In genomic region chr8:94387027-94387684, GRCm38 (mm10) we compare ENCODE assay signal across 8 mouse cellular contexts. TPM values are rescaled to one million over a fixed set of nuclear protein-coding genes. Genes with fewer than 3 reads are reported as not detected.
DNase-seq lines count a peak whose midpoint lies in the region; ATAC-seq and TF ChIP-seq lines count a peak whose summit lies in the region.

No protein-coding gene starts in this region.

- WGBS in heart, embryonic 13.5 days: under 1% methylated on average over 25 of the region's 25 CpGs
- WGBS in liver, embryonic 12.5 days (ENCODE audit: insufficient replicate concordance): 0% methylated on average over 25 of the region's 25 CpGs

- peak overlapping the region; percentile 76 for H3K4me3 ChIP-seq in C2C12 (ENCODE audit: insufficient read depth, poor library complexity, severe bottlenecking)
- peak overlapping the region; percentile 83 for H3K4me3 ChIP-seq in heart, embryonic 13.5 days
- H3K4me3 ChIP-seq in liver, embryonic 12.5 days: peak overlapping the region; percentile 90

- H3ac ChIP-seq in C2C12 (ENCODE audit: control insufficient read depth, insufficient read length, low read depth): peak overlapping the region; percentile 95

- no peak for TF ChIP-seq CTCF in C2C12 (IDR thresholded peaks at IDR 0.05; ENCODE audit: control insufficient read depth, insufficient read depth, insufficient read length)

- H3K79me2 ChIP-seq in C2C12 (ENCODE audit: control insufficient read depth, insufficient read depth): peaks cover 36% of the 10 kb centered on the region

- peak overlapping the region; percentile 95 for H3K9ac ChIP-seq in heart, embryonic 13.5 days
- H3K9ac ChIP-seq in liver, embryonic 12.5 days: peak overlapping the region; percentile 98

- peak overlapping the region; percentile 94 for H3K27ac ChIP-seq in heart, embryonic 13.5 days (replicated peaks)
- peak overlapping the region; percentile 95 for H3K27ac ChIP-seq in liver, embryonic 12.5 days

- peak; percentile 83 for ATAC-seq in erythroid progenitor cell, adult 5-6 weeks (replicated peaks; ENCODE audit: low FRiP score, poor library complexity, severe bottlenecking)
- peak; percentile 75 for ATAC-seq in heart, embryonic 13.5 days (ENCODE audit: extremely low read depth, insufficient number of reproducible peaks, low FRiP score, low TSS enrichment)
- peak; percentile 83 for ATAC-seq in liver, embryonic 12.5 days

- peak; percentile 16 for DNase-seq in brain, embryonic 18.5 days (ENCODE audit: low read depth, low spot score)
- DNase-seq in kidney, postnatal 10 days: peak; percentile 94
- DNase-seq in naive thymus-derived CD4-positive, alpha-beta T cell, adult 2 months (ENCODE audit: low read depth): peak; percentile 74
- DNase-seq in splenic B cell, adult 2 months (ENCODE audit: low read depth, low spot score): peak; percentile 83

- no peaks in the 10 kb centered on the region for H3K27me3 ChIP-seq in C2C12 (ENCODE audit: control insufficient read depth, insufficient read depth, insufficient read length)
- H3K27me3 ChIP-seq in heart, embryonic 13.5 days (replicated peaks): peaks cover 3% of the 10 kb centered on the region; the same call in 1 of the 2 replicates
- no peaks in the 10 kb centered on the region for H3K27me3 ChIP-seq in liver, embryonic 12.5 days (replicated peaks)
- H3K27me3 ChIP-seq in splenic B cell, adult 2 months (ENCODE audit: control insufficient read depth, insufficient read depth, low read length, poor library complexity, severe bottlenecking): no peaks in the 10 kb centered on the region

- peaks cover 22% of the 10 kb centered on the region for H3K79me3 ChIP-seq in C2C12 (ENCODE audit: low read depth)

- H3K9me3 ChIP-seq in heart, embryonic 13.5 days: no peaks in the 10 kb centered on the region
- no peaks in the 10 kb centered on the region for H3K9me3 ChIP-seq in liver, embryonic 12.5 days (replicated peaks)

- H3K4me1 ChIP-seq in heart, embryonic 13.5 days: peaks cover 19% of the 10 kb centered on the region
- peaks cover 44% of the 10 kb centered on the region for H3K4me1 ChIP-seq in liver, embryonic 12.5 days

- H3K4me2 ChIP-seq in heart, embryonic 13.5 days: peak overlapping the region; percentile 89
- peak overlapping the region; percentile 88 for H3K4me2 ChIP-seq in liver, embryonic 12.5 days

- peaks cover 31% of the 10 kb centered on the region for H3K36me3 ChIP-seq in C2C12 (ENCODE audit: control insufficient read depth, insufficient read depth)
- H3K36me3 ChIP-seq in heart, embryonic 13.5 days: peaks cover 30% of the 10 kb centered on the region
- peaks cover 35% of the 10 kb centered on the region for H3K36me3 ChIP-seq in liver, embryonic 12.5 days
- H3K36me3 ChIP-seq in splenic B cell, adult 2 months (ENCODE audit: control insufficient read depth, insufficient read depth, low read length, poor library complexity, severe bottlenecking): peaks cover 18% of the 10 kb centered on the region

TF ChIP-seq in C2C12, 6 proteins besides CTCF, POLR2A, EP300 and RAD21:
- TF ChIP-seq MYOD1 (IDR thresholded peaks at IDR 0.05; ENCODE audit: control insufficient read depth, insufficient read length, low read depth): no peak
- TF ChIP-seq FOSL1 (IDR thresholded peaks at IDR 0.05; ENCODE audit: insufficient read depth, low read length, poor library complexity, severe bottlenecking): no peak
- peak; percentile 87 for TF ChIP-seq MAX (IDR thresholded peaks at IDR 0.05)
- peak; percentile 88 for TF ChIP-seq USF1 (IDR thresholded peaks at IDR 0.05; ENCODE audit: low read depth)

RNA-seq across cellular contexts. Expression of gene Herpud1, which starts 0.9 kb away (rescaled TPM):
- polyA plus RNA-seq in C2C12 (2012; fragmentation: generic; extraction: Trizol): 48.8 TPM
- 54.1 and 64.2 TPM in 2 replicates for total RNA-seq in erythroid progenitor cell, adult 5-6 weeks (2015; ENCODE audit: low replicate concordance)
- total RNA-seq in erythroid progenitor cell, adult 5-6 weeks (2017; ENCODE audit: low replicate concordance): 27.3 and 59.2 TPM in 2 replicates
- polyA plus RNA-seq in heart, embryonic 13.5 days (2015; fragmentation: Nextera tagmentation; extraction: Ambion mirVana): 80.6 and 81.1 TPM in 2 replicates
- 76.5 and 84.4 TPM in 2 replicates for polyA plus RNA-seq in liver, embryonic 12.5 days (2016; fragmentation: Nextera tagmentation; extraction: Ambion mirVana)

RNA-seq across cellular contexts. Expression of gene Nlrc5, which starts 47.0 kb away (rescaled TPM):
- polyA plus RNA-seq in C2C12 (2012; fragmentation: generic; extraction: Trizol): 0.16 TPM
- 3.2 and 10.1 TPM in 2 replicates for total RNA-seq in erythroid progenitor cell, adult 5-6 weeks (2015; ENCODE audit: low replicate concordance)
- 2.7 and 3.9 TPM in 2 replicates for total RNA-seq in erythroid progenitor cell, adult 5-6 weeks (2017; ENCODE audit: low replicate concordance)
- 0.25 and 0.27 TPM in 2 replicates for polyA plus RNA-seq in heart, embryonic 13.5 days (2015; fragmentation: Nextera tagmentation; extraction: Ambion mirVana)
- 0.08 and 0.12 TPM in 2 replicates for polyA plus RNA-seq in liver, embryonic 12.5 days (2016; fragmentation: Nextera tagmentation; extraction: Ambion mirVana)

RNA-seq across cellular contexts. Expression of gene Slc12a3, which starts 58.2 kb away (rescaled TPM):
- polyA plus RNA-seq in C2C12 (2012; fragmentation: generic; extraction: Trizol): not detected
- total RNA-seq in erythroid progenitor cell, adult 5-6 weeks (2015; ENCODE audit: low replicate concordance): 0.84 and 4.0 TPM in 2 replicates
- 0.90 TPM in 1 of 2 replicates, not detected in the other for total RNA-seq in erythroid progenitor cell, adult 5-6 weeks (2017; ENCODE audit: low replicate concordance)
- polyA plus RNA-seq in heart, embryonic 13.5 days (2015; fragmentation: Nextera tagmentation; extraction: Ambion mirVana): not detected in 2 replicates
- not detected in 2 replicates for polyA plus RNA-seq in liver, embryonic 12.5 days (2016; fragmentation: Nextera tagmentation; extraction: Ambion mirVana)

Comparison
In these comparisons a context has a peak if more than half of its experiments do, and no peak if none do; other contexts are left out.
1. Peak in every context shown above with its lines: DNase-seq, ATAC-seq, H3K4me3 ChIP-seq and H3K27ac ChIP-seq.
2. DNase-seq: peak in every context shown above with its lines; median percentile 94 in kidney, postnatal 10 days; 83 in splenic B cell, adult 2 months; 74 in naive thymus-derived CD4-positive, alpha-beta T cell, adult 2 months; 16 in brain, embryonic 18.5 days.